Mouse (Mus musculus): ENCODE results near the gene Aldh4a1. TPM values are rescaled to one million over a fixed set of nuclear protein-coding genes. Genes with fewer than 3 reads are reported as not detected.

Gene Aldh4a1
- polyA plus RNA-seq (2012; ENCODE audit: low replicate concordance) = 15.3 and 18.1 TPM in 2 replicates

DNA sequence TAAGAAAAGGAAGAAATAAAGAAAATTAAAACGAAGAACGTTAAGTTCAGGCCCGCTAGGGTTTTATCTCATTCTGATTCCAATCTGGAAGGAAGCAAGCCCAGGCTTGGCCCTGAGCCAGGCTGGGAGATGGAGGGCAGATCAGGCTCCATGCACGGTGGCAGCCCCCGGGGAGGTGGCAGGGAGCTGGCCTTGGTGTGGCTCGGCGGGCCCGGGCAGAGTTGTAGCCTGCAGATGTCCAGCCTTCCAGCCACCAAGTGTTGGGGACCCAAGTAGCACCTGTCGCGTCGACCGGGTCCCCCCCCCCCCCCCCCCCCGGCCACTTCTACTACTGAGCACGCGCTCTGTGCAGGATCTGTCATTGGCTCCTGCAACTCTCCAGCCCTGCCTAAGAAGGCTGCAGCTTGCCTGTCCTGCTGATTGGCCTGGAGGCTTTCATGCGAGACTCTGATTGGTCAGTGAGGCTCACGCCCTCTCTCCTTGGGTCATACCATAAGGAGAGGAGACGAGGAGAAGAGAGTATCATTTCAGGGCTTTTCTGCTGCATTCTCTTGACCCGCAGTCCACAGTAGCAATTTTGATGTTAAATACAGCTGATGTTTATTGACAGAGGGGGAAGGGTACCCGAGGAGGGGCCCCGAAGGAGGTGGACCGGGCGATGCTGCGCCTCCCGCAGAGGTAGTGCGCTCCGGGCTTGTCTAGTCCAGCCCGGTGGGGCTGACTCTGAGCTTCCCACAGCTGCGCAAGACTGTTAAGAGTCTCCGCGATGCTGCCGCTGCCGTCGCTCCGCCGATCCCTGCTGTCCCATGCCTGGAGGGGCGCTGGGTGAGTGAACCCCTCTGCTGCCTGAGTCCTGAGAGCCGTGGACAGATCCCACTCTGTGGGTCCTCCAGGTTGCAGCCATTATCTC lies at the start of gene Aldh4a1:
Gene Aldh4a1 (plus strand): TSS at position 494 of the 910 bp plus-strand sequence.

DNA sequence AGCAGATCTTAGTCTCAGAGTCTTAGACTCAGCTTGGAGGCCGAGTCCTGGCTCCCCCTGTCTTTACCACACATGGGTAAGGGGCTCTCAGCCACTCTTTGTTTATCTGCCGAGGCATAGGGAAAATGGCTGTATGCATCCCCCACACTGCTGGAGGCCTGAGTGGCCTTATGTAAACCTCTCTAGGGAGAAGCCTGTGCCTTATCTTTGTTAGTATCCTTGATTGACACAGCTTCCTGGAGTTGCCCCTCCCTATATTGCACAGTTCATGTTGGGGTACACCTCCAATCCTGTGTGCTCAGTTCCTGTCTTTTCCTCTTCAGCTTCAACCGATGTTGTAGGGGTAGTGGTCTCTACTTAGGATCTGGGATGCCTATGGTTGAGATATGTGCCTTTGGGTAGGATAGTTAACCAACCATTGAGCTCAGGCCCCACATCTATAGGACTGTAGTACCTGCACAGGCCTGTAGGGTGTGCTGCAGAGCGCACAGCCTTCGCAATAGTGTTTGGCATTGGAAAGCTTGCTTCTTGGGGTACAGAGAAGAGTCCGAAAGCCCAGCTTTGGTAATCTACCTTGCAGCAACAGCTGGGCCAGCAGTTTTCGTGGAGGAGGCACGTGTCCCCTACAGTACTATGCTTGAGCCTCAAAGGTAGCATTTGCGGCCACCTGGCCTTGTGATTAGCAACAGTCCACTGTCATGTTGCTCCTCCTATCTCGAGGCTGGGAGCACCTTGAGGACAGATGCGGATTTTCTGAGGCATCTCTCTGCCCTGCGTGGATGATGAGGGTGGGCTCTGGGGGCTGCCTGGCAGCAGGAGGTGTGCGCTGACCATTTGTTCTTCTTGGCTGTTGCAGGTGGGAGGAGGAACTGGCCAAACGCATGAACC lies 20.1 kb upstream of the Aldh4a1 start, which contains the start of gene Gm21969:
Gene Gm21969 (plus strand): TSS at position 830 of the 888 bp plus-strand sequence.

DNA sequence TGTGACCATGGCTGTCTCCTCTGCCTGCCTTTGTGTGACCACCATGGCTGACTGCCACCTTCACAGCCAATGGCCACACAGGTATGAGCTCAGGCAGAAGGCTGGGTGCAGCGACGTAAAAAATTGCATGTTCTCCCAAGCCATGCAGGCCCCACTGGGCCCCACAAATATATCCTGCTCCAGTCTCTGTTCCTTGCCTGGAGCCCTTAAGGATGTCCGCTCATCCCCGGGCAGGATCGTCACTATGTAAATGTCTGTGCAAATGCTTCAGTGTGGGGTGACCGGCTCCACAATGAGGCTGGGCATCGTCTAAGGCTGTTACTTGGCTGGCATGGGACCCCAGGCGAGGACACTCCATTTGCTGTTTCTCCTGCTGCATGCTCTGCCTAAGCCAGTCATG lies 30.6 kb downstream of the Aldh4a1 start, which contains the start of gene Tas1r2:
Gene Tas1r2 (plus strand): TSS at position 301 of the 400 bp plus-strand sequence.

Other genes starting within 250 kb of the Aldh4a1 start
- 3.4 and 6.7 TPM in 2 replicates for gene Iffo2, start 92.3 kb upstream of the Aldh4a1 start, polyA plus RNA-seq (2012; ENCODE audit: low replicate concordance)
- 0.07 TPM in 1 of 2 replicates, not detected in the other for gene Gm21969, start 19.7 kb upstream of the Aldh4a1 start, polyA plus RNA-seq (2012; ENCODE audit: low replicate concordance)
- not detected in 2 replicates for gene Tas1r2, start 30.7 kb downstream of the Aldh4a1 start, polyA plus RNA-seq (2012; ENCODE audit: low replicate concordance)
- 0.10 TPM in 1 of 2 replicates, not detected in the other for gene Pax7, start 210.7 kb downstream of the Aldh4a1 start, polyA plus RNA-seq (2012; ENCODE audit: low replicate concordance)

All from hematopoietic multipotent progenitor cell, adult 10-12 weeks (in vitro differentiated cells).